Mouse (Mus musculus) neural tube, embryonic 15.5 days (tissue): Measurements from ENCODE around the gene Clip2. TPM values are rescaled to one million over a fixed set of nuclear protein-coding genes. Genes with fewer than 3 reads are reported as not detected.

Experiments used
- microRNA-seq: library from miRNA; unstranded; fragments of <30 nt; microRNA quantifications from one replicate; pipeline ENCODE4, GENCODE M21; 2017
- polyA plus RNA-seq: library from polyadenylated mRNA; unstranded; fragments of >200 nt; fragmentation: Nextera tagmentation; extraction: Ambion mirVana; gene quantifications from 2 replicates; pipeline ENCODE4 v1.2.1, GENCODE M21; 2015

Clip2 gene
- polyA plus RNA-seq, 1 experiment from 2014 or later = 12.1 TPM

Small RNAs within 50 kb of the gene (microRNA-seq; reads per million reads assigned to microRNA genes)
- not detected for gene Gm26340
- gene Mir7228 = not detected

Other genes starting within 250 kb of the Clip2 start
- gene Gtf2i, start 237.7 kb downstream of the Clip2 start, polyA plus RNA-seq = 136 and 143 TPM in 2 replicates
- gene Gtf2ird1, start 95.7 kb downstream of the Clip2 start, polyA plus RNA-seq = 62.6 and 64.9 TPM in 2 replicates
- gene Syna, start 7.7 kb upstream of the Clip2 start, polyA plus RNA-seq = 0.51 and 0.63 TPM in 2 replicates
- gene Rfc2, start 28.9 kb upstream of the Clip2 start, polyA plus RNA-seq = 185 and 216 TPM in 2 replicates
- gene Lat2, start 62.6 kb upstream of the Clip2 start, polyA plus RNA-seq = 3.4 and 3.9 TPM in 2 replicates
- 317 and 361 TPM in 2 replicates for gene Eif4h, start 87.1 kb upstream of the Clip2 start, polyA plus RNA-seq
- 22.7 and 27.1 TPM in 2 replicates for gene Limk1, start 136.2 kb upstream of the Clip2 start, polyA plus RNA-seq
- 25.8 and 51.6 TPM in 2 replicates for gene Eln, start 194.9 kb upstream of the Clip2 start, polyA plus RNA-seq